Mouse (Mus musculus): Measurements from ENCODE around the gene Nck2.
"Not testable (repeated sequence)": the region's sequence is repeated elsewhere in the genome, so short reads cannot be mapped to it uniquely, and the experiment has no call there.

Gene Nck2

DNA sequence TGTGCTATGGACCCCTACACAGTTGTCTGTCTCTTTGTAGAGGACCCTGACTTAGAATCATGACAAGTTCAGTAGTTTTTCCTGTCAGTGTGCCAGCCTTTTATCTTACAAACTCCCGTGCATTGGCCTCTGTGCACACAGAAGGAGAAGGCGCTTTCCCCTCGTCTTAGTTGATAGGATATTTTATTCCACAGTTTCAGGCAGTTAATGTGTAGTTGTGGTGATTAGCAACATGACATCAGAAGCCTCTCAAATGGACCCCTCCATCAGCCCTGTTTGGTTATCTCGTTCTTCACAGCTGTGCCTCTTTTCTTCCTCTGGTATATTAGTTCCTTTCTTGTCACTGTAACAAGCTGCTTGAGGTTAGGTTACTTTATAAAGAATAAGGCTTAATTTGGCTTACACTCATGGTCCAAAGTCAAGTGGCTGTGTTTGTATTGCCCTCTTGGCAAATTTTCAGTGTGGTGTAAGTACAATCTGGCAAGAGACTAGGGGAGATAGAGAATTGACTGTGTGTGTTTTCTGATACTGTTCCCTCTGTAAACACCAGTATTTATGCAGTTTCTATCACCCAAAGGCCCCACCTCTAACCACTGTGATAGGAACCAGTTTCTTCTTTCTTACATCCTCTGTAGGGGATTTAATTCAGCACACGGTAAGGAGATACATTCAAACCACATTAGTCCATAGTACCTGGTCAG, 89.8 kb downstream of the Nck2 start:
- no peak for DNase-seq (ENCODE audit: low read depth)

DNA sequence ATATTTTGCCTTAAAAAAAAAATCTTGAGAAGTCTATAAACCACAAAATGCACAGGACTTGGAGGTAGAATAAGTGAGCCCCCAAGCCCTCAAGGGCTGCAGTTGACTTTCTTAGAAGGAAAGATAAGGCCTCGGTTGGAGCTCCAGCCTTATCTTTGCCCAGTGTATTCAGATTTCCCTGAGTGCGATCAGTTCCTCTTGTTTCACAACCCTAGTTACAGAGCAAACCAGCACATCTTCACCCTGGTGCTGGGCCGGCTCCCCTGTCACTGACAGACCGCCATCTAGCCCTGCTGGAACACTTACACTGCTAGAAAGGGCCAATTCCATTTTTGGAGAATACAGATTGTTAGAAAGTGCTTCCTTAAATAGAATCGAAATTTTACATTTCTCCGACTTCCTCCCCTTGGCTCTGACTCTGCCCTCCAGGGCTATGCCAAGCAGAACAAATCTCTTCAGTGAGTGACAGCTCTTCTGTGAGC, 91.2 kb downstream of the Nck2 start:
- DNase-seq (ENCODE audit: low read depth): no peak

DNA sequence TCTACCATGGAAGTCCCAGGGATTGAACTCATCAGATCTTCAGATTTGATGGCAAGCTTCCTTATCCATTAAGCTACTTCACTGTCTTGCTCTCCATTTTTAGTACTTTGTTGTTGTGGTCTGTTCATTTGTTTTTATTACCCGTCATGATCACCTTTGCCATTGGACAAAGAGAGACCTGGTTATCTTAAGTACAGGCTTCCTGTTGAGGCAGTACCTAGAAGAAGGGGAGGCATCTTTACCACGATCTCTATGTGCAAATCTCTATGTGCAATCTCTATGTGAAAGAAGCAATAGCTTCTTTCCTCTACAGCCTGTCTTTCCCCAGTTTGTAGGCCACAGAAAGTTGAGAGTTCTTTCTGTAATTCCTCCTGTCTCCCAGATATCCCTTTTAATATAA, 91.9 kb downstream of the Nck2 start:
- DNase-seq (ENCODE audit: low read depth): no peak

DNA sequence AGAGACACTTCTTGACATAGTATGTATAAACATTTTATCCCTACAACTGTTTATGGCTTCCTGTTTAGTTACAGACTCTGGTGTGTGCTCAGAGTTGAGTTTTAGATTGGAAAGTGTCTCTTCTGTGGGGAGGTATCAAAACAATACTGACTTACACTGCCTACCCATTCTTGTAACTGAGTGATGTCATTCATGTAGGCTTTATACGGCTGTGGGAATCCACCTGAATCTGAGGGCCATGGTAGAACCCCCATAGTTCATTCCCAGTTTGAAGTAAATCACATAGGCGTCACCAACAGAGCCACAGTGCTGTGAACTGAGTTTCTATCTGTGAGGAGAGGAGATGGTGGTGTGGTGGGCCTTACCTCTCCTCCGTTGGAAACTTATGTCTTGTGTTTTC, 92.6 kb downstream of the Nck2 start:
- no peak for DNase-seq (ENCODE audit: low read depth)

DNA sequence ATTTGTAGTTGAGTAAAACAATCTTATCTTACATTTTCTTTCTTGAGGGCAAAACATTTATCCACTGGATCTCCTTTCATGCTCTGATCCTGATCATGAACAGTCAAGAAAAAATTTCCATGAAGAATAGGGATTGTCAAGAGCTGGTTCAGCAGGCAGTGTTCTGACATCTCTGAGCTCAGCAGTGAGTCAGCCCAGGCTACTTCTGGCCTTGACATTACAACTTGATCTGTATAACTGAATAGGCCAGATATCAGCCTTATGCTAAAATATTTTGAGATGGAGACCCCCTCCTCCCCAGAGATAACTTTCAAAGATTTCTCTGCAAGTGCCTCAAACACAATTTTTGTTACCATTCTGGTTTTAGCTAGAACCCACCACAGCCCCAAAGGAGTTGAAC, 93.1 kb downstream of the Nck2 start:
- no peak for DNase-seq (ENCODE audit: low read depth)

DNA sequence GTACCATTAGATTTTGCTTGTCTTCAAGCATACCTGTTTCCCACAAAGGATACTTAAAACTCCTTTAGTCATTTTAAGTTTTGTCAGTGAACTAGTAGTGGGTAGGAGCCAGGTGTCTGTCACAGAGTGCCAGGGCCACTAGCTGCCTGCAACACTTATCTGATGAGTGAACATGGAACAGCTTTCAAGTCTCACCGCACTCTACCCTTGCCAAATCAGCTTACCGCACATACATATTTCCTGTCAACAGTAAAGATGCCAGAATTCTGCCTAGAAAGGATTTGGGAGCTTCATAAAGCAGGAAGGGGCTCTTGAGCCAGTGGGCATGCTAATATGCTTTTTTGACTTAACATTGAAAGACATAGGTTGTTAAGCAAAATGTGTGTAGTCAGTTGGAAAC, 94.3 kb downstream of the Nck2 start:
- no peak for DNase-seq (ENCODE audit: low read depth)

DNA sequence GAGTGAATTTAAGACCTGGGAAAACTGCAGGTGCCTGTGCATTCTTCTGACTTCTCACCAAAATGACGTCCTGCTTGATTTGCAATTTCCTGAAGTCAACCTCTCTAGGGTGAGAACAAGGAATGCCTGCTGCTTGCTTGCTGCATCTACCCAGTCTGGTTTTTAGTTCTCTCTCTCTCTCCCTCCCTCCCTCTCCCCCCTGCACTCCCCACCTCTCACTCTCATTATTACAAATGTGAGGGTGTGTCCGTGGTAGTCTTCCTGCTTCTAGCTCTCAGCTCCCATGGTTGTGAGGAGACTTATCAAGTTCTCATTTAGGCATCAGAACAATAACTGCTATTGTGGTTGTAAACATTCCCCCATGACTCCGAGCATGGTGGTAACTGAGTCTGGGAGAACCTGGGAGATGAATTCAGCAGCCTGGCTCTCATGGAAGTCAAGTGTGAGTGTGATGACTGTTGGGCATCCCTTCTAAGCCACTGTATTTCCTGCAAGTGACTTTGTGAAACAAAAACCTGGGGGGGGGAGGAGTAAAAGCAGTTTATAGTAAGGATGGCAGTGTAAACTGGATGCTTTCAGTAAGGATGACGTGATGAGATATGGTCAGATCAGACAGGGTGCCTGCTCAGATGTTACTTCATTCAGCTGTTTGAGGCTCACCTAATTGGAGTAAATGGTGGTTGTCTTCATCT, 95.5 kb downstream of the Nck2 start:
- DNase-seq (ENCODE audit: low read depth): no peak

DNA sequence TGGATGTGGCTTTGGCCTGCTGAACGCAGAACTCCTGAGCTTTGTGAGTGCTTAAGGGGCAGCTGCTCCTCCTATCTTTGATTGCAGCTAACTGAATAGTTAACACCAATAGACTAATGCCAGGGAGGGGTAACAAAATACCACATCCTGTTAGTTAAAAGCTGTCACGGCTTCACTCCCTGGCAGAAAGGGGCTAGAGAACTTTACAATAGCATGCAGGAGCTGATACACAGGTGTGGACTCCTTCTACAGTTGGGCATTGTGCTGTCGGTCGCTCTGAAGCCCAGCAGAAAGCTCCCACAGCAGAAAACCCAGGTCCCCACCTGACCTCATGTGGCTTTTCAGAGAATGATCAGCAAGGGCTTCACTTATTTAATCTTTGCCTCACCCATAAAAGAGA, 98.0 kb downstream of the Nck2 start:
- DNase-seq (ENCODE audit: low read depth): no peak

DNA sequence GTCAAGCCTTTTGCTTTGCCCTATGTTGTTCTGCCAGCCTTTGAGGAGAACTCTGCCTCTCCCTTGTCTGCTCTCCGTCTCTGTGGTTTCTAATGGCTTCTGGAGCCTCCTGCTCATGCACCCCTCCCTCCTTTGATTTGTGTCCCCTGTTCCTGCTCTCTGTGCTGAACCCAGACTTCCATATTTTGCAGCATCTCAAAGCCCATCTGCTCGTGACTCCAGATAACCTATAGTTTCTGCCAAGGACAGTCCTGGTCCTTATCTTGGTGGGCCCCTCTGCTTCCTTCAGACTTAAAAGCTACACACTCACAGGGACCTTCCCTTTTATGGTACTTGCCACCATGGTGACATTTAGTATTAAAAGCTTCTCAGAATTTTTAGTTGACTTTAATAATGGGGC, 103.3 kb downstream of the Nck2 start:
- DNase-seq (ENCODE audit: low read depth): no peak

DNA sequence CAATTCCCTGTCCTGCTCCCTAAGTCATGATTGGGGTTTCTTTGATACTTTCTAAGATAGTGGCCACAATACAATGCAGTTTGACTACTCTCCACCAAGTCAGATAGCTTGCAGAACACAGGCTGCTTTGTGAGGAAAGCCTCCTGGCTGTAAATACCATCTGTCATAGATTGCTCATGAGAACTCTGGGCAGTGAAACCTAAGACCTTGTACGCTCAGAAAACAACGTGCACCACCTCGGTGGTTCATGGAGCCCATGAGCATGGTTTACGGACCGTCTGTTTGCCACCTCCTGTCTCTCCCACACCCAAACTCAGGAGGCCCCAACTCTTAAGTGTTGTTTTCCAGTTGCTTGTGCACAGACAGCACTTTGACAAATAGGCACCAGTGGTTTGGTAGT, 104.4 kb downstream of the Nck2 start:
- no peak for DNase-seq (ENCODE audit: low read depth)

DNA sequence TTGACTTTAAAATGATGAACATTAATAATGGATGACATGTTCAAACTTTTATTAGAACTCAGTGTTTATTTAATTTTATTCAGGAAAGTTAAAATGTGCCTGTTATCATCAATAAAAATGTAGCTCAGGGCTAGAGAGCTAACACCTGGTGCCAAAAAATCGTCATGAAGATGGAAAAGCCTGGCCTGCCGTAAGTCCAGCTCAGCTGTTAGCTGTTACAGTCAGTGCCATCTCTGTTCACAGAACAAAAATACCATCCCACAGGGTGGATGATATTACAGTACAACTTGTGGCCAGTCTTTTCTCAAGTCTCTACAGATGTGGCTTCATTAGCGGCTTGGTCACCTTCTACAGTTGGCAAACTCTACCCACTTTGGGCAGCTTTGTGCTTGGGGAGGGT, 106.1 kb downstream of the Nck2 start:
- no peak for DNase-seq (ENCODE audit: low read depth)

DNA sequence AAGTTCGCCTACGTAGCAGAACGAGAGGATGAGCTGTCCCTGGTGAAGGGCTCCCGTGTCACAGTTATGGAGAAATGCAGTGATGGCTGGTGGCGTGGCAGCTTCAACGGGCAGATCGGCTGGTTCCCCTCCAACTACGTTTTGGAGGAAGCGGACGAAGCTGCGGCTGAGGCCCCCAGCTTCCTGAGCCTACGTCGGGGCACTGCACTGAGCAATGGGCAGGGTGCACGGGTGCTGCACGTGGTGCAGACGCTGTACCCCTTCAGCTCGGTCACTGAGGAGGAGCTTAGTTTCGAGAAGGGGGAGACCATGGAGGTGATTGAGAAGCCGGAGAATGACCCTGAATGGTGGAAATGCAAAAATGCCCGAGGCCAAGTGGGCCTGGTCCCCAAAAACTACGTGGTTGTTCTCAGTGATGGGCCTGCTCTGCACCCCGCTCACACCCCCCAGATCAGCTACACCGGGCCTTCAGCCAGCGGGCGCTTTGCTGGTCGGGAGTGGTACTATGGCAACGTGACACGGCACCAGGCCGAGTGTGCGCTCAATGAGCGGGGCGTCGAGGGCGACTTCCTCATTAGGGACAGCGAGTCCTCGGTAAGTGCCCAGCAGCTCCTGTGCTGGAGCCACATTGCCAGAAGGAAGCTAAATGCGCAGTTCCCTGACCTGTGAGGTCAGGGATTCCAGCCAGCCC, 109.8 kb downstream of the Nck2 start:
- DNase-seq (ENCODE audit: low read depth): not testable (repeated sequence)

DNA sequence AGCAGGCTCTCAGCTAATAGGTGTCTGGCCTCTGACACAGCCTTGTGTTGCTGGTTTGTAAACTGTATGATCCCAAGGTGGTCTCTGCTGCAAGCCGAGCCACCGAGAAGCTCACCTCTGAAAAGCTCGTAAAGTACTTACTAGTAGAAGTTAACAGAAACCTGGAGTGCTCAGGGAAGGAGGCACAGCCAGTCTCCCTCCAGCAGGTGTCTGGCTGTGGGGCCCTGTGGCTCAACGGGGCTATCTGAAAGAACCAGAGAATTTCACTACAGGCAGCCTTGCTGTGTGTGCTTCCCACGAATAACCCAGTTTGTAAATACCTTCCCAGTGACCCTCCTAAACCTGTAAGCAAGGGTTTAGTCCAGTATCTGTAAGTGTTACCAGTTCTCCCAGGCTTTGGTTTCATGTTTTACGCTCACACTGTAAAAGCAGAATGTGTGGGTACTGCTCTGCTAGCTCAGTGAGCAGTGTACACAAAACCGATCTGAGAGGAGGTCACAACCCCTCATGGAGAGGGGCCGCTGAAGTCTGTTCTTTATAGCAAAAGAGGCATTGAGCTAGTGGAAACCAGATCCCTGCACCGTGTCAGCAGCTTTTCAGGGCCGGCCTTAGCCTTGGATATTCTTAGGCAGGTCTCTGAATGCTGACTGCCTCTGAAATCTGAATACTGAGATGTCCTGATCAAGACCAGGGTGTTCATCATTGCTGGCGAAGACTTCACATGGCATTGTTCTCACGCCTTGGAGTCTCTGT, 111.0 kb downstream of the Nck2 start:
- DNase-seq (ENCODE audit: low read depth): no peak

DNA sequence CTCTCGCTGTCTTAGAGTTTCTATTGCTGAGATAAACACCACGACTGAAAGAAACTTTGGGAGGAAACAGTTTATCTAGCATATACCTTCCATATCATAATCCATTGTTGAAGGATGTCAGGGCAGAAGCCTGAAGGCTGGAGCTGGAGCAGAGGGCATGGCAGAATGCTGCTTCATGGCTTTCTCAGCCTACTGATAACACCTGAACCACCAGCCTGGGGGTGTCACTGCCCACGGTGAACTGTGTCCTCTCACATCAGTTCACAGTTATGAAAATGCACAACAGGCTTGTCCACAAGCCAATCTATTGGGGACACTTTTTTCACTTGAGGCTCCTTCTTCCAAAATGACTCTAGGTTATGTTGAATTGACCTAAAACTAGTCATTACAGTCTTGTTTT, 114.0 kb downstream of the Nck2 start:
- no peak for DNase-seq (ENCODE audit: low read depth)

DNA sequence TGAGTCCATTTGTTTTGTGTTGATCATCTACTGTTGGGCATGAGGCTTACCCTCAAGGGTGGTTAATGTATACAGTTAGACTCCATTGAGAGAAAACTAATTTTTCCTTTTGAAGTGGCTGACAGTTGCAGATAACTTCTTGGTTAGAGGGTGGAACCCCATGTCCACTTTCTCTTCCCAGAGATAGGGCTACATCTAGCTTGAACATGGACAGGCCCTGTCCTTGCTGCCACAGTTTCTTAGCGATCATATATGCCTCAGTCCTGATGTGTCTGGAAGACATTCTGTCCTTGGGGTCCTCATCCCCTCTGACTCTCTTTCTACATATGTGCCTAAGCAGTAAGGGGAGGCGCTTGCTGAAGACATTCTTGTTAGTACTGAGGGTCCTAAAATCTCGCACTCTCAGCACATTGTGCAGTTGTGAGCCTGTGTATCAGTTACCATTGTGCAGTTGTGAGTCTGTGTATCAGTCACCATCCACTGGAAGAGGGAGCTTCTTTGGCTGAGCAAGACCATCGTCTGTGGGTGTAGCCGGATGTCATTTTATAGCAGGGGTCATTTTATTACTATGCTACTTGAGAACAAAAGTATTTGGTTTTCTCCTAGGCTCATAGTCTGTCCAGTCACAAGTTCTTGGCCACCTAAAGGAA, 114.8 kb downstream of the Nck2 start:
- no peak for DNase-seq (ENCODE audit: low read depth)

DNA sequence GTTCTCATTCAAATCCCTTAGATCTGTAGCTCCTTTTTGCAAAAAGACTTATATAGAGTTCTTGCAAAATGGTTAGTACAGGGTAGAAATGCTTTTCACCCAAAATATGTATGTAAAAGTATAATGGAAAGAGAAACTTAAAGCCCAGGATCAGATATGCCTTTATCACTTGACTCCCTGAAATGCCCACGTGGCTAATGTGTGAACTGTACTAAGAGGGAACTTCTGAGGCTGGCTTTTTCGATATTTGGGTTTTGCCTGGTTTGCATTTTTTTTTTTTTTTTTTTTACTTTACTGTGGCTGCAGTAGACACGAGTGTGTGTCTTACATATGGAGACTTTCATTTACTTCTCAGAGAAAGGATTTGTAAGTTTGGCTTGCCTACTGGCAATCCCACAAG, 116.7 kb downstream of the Nck2 start:
- DNase-seq (ENCODE audit: low read depth): no peak

DNA sequence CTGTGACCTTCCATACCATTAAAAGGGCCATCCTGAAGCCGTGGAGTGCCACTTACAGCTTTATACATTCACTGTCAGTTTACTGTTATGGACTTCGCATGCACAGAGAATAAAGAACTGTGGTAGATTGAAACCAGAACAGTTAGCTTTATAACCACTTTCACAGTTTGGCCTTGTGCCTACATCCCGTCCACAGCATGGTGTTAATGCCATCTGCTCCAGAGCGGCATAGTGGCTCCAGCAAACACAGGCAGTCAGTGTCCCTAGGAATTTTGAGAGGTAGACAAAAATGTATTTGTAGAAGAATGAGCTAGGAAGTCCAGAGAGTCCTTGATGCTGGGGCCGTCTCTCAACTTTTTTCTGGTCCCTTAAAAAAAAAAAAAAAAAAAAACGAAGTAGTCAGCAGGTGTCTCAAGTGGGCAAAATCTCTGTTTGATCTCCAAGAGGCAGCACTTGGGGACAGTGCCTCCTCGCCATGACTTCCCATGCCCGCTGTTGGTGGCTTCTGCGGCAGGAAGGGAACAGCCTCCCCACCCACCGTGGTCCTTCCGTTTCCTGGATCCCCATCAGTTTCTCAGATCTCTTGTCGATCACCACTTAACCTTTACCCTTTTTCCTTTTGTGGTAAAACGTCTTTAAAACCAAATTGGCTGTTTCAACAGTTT, 117.8 kb downstream of the Nck2 start:
- DNase-seq (ENCODE audit: low read depth): no peak

DNA sequence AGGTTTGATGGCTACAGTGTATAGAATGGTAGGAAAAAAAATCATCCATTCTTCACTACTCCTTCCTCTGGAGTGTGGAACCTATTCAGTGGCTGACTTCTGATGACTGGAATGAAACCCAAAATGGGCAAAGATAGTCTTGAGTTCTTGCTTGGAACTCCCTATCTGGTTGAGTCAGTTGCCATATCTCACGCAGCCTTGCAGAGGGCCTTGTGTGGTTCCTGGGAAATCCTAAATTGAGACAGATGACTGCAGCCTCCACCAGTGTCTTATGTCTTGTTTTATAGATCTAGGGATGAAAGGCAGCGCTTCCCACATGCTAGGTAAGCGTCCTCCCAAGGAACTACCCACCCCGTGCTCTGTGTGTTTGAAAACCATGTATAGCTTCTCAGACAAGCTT, 120.9 kb downstream of the Nck2 start:
- DNase-seq (ENCODE audit: low read depth): no peak

DNA sequence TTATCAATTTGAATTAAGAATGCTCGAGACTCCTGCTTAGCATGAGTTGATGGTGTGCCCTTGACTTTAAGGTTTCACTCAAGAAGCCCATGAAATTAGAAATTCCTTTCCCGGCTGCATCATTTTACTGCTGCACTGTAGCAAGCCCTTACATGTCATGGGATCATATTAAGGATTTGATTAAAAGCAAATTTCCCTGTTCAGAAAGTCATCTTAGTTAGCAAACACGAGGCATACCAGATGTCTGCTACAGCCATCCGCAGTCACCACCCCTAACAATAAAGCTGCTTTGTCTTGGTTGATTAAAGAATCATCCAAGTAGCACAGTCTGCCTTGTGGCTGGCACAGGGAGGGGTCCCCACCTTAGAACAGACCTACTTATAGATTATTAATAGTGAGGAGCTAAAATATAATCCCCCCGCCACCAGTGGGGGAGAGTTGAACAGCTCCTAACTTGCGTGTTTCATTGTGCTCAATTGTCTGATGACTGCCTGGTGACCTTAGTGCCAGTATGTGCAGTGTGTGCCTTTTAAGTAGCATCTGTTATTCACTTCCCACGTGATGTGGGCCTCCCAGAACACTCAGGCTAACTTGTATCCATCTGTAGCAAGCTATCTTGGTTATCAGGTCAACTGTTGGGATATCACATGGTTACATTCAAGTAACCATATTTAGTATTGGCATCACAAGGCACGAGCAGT, 122.4 kb downstream of the Nck2 start:
- DNase-seq (ENCODE audit: low read depth): no peak

DNA sequence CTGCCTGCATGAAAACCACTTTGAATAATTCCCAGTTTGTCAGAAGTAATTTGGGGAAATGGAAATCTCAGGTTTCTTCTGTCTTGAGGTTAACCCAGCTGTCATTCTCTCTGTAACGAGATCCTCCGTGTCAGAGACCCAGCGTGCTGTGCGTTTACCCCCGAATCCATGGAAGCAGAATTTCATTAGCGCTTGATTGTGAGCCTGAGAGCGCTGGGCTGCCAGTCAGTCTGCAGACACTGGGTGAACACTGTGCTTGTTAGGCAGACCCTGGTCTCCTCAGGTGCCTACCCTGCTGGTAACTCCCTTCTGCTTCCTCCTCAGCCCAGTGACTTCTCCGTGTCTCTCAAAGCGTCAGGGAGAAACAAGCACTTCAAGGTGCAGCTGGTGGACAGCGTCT, 124.4 kb downstream of the Nck2 start:
- DNase-seq (ENCODE audit: low read depth): no peak

DNA sequence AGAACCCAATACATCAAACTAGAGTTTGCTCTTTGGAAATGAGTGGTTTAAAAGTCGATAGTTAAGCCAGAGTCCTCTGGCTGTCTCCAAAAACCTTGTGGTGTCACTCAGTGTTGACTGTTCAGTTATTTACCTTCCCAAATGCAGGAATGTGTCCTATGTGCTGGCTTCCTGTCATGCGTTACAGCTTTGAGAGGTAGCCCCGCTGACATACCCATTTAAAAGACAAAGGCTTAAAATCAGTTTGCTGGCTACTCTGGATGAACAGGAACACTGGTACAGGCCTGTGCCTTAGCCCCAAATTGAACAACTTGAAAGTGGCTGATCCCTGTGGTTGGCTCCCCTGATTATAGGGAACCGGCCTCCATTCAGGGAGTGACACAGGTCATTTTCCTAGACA, 126.7 kb downstream of the Nck2 start:
- DNase-seq (ENCODE audit: low read depth): no peak

Data from NIH3T3 (cell line).